Mouse (Mus musculus) thymus, postnatal 10 days (tissue): ENCODE measurements around the gene Rab6b.
"Not testable (repeated sequence)": the region's sequence is repeated elsewhere in the genome, so short reads cannot be mapped to it uniquely, and the experiment has no call there.

Source experiments
- DNase-seq, 2 experiments: peaks; one replicate each; pipeline ENCODE4 v3.0.0; 2021; ENCODE audit warnings: low spot score in 2 of 2

Rab6b gene

DNA sequence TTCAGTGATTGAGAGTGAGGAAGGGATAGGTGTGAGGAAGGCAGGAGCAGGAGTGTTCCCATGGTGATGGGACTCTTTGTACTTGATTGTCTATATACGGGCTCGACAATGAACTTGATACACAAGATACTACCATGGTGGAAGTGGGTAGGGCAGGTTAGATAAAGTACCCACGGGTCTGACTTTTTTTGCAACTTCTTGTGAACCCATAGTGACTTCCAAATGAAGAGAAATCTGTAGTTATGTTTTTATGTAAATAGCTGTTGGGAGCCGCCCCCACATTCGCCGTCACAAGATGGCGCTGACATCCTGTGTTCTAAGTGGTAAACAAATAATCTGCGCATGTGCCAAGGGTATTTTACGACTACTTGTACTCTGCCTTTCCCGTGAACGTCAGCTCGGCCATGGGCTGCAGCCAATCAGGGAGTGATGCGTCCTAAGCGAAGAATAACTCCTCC is 3.2 kb upstream of the Rab6b start:
- not testable (repeated sequence) for DNase-seq

DNA sequence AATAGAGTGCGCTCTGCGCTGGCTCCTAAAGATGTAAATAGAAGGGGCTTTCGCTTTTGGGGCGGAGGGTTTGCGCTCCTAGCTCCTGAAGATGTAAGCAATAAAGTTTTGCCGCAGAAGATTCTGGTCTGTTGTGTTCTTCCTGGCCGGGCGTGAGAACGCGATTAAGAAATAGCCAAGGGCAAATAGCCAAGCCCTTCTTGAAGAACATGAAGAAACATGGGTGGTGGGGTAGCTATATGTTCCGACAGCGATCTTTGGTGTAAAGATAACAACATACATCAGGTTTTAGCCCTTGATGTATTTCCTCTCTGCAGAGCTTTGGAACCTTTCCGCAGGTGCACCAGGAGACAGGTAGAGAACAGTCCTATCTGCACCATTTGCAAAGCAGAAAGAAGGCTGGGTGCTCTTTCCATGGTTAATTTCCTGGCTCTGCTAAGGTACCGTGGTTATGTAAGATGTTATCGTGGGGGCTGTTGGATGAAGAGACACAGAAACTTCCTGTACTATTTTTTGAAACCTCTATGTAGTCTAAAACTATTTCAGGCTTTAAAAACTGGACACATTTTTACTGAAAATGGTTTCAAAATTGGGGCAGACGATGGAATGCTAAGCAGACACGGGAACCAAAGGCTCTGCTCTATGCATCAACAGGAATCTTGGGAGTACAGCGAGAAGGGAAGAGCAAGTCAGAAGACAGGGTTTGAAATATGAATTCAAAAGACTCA is 2.5 kb upstream of the Rab6b start:
- no peak for DNase-seq

DNA sequence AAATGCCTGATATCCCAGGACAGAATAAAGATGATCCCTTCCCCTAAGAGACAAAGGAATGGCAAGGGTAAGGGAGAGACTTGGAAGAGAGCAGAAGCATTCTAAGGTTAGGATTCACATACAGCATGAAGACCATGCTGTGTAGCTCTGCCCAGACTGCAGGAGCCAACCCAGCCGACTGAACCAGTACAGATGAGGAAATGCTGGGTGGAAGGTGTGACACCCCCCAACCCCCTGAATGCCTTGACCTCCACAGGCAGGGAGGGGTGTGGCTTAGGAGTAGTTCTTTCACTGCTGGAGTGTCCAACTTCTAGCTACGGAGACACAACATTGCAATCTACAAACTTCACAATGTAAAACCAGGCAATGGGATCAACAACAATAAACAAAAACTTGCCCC is 1.7 kb upstream of the Rab6b start:
- DNase-seq = no peak

DNA sequence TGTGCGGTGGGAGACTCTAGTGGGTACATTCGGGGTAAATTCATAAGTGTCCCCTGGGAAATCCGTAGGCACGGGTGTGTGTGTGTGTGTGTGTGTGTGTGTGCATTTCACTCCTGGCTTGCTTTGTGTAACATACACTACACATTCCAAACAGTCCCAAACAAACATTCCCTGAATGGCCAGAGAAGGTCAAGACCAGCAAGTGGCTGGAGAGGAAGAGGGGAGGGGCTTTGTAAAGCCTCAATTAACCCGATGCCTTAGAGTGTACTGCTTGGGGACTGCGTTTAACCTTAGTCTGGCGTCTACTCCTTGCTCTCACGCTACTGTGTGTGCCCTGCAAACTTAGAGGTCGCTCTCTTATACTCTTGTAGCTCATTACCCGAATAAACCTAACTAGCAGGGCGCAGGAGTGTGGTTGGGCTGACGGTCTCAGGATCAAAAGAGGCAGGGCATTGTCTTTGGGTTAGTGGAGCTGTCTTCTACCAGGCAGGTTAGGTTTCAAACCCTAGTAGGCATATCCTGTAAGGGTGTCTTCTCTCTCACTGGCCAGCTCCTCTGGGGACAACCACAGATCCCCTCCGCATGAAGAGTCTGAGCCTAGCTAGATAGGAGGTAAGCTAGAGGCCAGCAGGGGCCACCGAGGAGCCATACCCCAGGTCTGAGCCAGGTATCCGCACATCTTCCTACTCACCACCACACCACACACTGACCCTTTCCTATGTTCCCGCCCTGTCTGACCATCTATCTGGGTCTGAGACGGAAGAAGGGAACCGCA is 673 bp upstream of the Rab6b start:
- DNase-seq = no peak

- peak in 1 of 2 experiments; percentile 29 for DNase-seq
Measured at GRCm38 (mm10) chr9:103112471-103113271, 1.1 kb downstream of the Rab6b start.

GRCm38 (mm10) chr9:103113351-103113750 is 1.8 kb downstream of the Rab6b start:
- DNase-seq = no peak

- no peak for DNase-seq
Measured at GRCm38 (mm10) chr9:103114326-103114725, 2.7 kb downstream of the Rab6b start.

DNA sequence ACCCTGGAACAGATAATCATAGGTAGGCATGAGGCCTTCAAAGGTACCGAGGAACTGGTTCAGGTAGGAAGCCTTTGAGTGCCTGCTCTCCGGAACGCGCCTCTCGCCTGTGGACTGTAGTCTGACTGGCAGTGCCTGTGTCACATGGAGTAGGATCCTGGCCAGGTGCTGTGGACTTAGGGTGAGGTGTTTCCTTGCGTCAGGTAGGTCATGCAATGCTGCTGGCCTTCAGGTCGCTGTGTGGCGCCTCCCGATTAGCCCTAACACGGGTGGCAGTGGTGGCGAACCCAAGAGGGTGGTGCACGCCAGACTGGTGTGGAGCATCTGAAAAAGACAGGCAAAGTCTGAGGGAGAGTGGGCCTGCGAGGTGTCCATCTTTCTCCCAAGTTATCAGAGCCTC is 3.3 kb downstream of the Rab6b start:
- no peak for DNase-seq

DNA sequence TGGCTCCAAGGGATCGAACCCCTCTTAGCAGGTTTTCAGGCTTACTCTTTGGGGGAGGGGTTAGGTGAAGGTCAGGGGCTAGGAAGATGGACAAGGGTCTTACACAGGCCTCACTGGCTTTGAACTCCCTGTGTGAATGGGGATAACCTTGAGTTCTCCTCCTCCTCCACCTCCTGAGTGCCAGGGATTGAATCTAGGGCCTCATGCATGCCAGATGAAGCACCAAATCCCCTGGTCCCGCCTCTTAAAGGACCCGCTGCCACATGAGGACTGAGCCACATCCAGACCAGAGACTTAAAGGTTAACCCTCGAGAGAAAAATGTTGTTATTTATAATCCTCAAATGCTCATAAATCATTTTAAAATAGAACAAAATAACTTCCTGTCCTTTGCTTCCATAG is 5.4 kb downstream of the Rab6b start:
- DNase-seq = no peak

- DNase-seq = no peak
Measured at GRCm38 (mm10) chr9:103117495-103117894, 5.9 kb downstream of the Rab6b start.

- DNase-seq = no peak
Measured at GRCm38 (mm10) chr9:103117951-103118350, 6.4 kb downstream of the Rab6b start.

- no peak for DNase-seq
Measured at GRCm38 (mm10) chr9:103118651-103119275, 7.2 kb downstream of the Rab6b start.

- DNase-seq = no peak
Measured at GRCm38 (mm10) chr9:103119781-103120180, 8.2 kb downstream of the Rab6b start.

GRCm38 (mm10) chr9:103120231-103120630 is 8.6 kb downstream of the Rab6b start:
- DNase-seq = no peak

DNA sequence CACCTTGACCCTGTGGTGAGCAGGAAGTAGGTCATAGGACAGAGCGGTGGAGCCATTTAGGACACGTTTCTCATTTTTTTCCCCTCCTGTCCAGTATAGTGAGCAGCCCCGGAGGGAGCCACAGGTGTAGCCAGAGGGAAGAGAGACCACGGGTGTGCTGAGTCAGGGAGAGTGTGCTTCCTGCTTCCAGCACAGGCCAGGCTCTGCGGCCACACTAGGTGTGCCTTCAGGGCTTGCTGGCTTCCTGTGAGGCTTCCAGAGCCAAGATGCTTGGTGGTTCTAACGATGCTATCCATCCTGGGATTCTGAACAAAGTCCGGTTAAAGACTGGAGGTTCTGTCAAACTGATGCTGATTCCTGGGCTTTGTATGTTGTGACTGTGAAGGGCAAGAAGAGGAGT is 10.0 kb downstream of the Rab6b start:
- DNase-seq = no peak

DNA sequence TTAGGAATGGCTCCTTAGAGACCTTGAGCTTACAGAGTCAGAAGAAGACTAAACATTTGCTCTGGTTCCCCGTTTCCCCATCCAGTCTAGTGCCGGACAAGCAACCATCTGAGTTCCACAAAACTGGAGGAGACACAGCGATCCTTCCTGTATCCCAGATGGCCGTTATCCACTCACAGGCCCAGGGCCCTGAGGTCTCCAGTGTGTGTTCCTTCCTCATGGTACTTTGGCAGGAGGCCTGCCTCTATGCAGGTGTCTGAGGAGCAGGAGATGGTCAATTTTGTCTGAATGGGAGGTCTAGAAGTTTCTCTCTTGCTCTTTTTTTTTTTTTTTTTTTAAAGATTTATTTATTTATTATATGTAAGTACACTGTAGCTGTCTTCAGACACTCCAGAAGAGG is 13.2 kb downstream of the Rab6b start:
- no peak for DNase-seq

DNA sequence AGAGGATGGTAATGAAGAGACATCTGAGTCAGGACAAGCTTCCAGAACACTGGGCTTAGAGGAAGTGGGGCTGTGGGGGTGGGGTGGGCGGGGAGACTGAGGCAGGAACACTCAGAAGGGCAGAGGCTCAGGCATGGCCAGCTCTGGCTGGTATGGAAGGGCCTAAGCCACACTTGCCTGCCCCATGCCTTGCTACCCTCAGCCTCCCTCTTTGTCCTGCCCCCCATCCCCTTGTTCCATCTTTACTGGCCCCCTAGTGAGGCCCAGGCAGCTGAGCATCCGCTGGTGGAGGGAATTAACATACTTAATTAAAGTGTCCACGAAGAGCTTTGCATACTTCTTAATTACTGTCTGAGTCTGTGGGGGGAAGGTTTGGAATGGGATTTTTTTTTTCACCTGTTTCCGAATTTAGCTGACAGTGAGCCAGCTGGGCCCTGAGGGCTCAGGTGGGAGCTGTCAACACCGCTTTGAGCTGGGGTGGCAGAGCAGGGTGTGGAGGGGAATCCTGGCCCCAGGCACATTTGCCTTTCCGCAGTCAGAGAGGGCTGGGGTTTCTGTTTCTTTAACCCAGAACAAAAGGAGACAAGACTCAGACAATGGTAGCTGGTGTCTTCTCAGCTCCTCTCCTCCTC is 22.0 kb downstream of the Rab6b start:
- no peak for DNase-seq

DNA sequence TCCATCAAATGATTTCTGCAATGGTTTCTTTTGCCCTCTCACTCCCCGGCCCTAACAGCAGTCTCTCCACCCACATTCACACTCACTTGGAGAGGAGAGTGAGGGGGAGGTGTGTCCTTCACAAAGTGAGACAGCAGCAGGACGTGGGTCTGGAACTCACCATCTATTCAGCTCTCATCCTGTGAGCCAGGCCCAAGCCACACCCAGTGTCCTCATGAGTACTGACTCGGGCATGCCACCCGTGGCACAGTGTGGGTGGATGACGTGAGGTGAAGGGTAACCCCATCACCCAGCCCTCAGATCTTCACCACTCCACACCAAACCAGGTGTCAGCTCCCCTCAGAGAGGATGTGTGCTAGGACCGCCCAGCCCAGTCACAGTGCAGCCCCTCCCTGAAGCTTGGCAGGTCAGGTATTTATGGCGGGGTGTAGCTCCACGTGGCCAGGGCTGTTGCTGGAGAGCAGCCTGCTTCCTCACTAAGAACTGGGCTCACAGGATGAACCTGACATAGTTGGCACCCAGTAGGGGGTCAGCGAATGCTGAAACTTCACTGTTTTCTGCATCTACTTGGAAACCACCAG is 23.0 kb downstream of the Rab6b start:
- no peak for DNase-seq

GRCm38 (mm10) chr9:103139481-103139880 is 27.9 kb downstream of the Rab6b start:
- no peak for DNase-seq

GRCm38 (mm10) chr9:103140384-103140783 is 28.8 kb downstream of the Rab6b start:
- DNase-seq = no peak

- no peak for DNase-seq
Measured at GRCm38 (mm10) chr9:103141266-103141665, 29.7 kb downstream of the Rab6b start.
